13 mouse cellular contexts compared by ENCODE assay signal in the genomic region with DNA sequence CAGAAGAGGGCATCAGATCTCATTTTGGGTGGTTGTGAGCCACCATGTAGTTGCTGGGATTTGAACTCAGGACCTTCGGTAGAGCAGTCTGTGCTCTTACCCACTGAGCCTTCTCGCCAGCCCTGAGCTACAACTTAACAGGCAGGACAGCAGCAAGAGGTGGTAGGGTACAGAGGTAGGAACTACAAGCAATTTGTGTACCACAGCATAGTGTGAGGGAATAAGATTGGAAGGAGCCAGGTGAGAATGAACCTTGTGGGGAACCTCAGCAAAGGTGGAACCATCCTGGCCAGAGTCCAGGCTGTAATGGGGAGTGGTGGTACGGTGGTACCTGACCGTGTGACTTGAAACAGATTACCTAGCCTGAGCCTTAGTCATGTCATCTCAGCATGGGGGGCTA. TPM values are rescaled to one million over a fixed set of nuclear protein-coding genes. Genes with fewer than 3 reads are reported as not detected.
"Had no signal": no experiment of that assay in that cellular context is flagged by ENCODE, and none has a peak within 500 bp of the region (broad histone marks: within the 10 kb centered on the region; RNA-seq: fewer than 3 reads in every experiment).

No protein-coding gene starts in this region.

- H3K4me3 ChIP-seq: kidney, embryonic 15.5 days; limb, embryonic 13.5 days; midbrain, embryonic 12.5 days; neural tube, embryonic 13.5 days; stomach, embryonic 15.5 days had no signal

- H3K27ac ChIP-seq: kidney, embryonic 15.5 days; limb, embryonic 13.5 days; liver, embryonic 14.5 days; midbrain, embryonic 12.5 days; neural tube, embryonic 13.5 days had no signal

- H3K27me3 ChIP-seq: kidney, embryonic 15.5 days; limb, embryonic 13.5 days; midbrain, embryonic 12.5 days; neural tube, embryonic 13.5 days; stomach, embryonic 15.5 days had no signal

RNA-seq across cellular contexts. Expression of gene Gm10392, which starts 17.0 kb away (rescaled TPM):
- total RNA-seq: layer of hippocampus, adult 18-20 months; layer of hippocampus, postnatal 14 days; left cerebral cortex, adult 18-20 months; left cerebral cortex, postnatal 14 days; liver, adult 2 months had no signal
- polyA plus RNA-seq: limb, embryonic 13.5 days; liver, adult 2 months; liver, embryonic 14.5 days; lung, embryonic 16.5 days; midbrain, embryonic 12.5 days; midbrain, embryonic 16.5 days had no signal
